Mouse (Mus musculus) stomach, postnatal 0 days (tissue): ENCODE results near the gene Plscr5.
A peak's percentile ranks its signal among the peaks of the same experiment; 100 is the strongest.

ENCODE experiments used
- CTCF ChIP-seq: IDR thresholded peaks from 2 replicates; pipeline ENCODE4 v1.5.1; 2016; ENCODE audit warnings: antibody characterized with exemption, low read depth, mild to moderate bottlenecking, moderate library complexity
- EP300 ChIP-seq: optimal IDR thresholded peaks from 2 replicates; pipeline ENCODE3; 2016; ENCODE audit warnings: antibody characterized with exemption

DNA sequence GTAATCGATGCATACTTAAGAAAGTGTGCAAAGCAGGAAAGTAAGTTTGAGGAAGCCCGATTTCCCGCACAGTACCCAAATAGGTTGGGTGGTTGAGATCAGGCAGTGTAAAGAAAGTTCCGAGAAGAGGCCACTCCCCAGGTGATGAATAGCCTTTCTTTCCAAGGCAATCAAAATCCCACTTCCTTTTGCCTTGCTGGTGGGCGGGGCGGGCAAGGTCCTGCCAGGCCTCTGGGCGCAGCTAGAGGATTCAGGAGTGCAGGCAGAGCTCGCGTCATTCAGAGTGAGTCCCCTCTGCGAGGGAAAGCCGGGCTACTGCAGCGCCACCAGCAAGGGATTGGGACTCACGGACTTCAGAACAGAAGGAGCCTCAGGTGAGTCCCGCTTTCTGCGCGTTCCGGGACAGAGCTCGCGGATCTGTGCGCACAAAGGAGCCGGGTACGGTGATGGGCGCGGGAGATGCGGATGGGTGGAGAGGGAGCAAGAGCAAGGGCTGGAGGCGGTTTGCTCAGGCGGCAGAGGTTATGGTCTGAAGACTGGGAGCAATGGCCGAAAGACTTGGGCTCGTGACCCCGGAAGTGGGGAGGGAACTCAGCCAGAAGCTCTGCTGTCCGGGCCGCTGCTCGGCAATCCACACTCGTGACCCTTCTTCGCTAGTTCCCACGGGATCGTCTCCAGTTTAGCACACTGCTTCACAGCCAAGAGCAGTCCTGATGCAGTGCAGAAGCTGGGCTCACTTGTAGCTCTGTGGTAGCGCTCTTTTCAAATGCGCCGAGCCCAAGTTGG lies 57.4 kb downstream of the Plscr5 start:
- TF ChIP-seq CTCF (peak; percentile 33), EP300 (no peak)
